Mouse (Mus musculus) limb, embryonic 14.5 days (tissue): ENCODE results near the gene Mfng. TPM values are rescaled to one million over a fixed set of nuclear protein-coding genes. Genes with fewer than 3 reads are reported as not detected.

ENCODE experiments used
- ATAC-seq: fragments of 200-750 bp; cut with Nextera tagmentation; 2 replicates; pipeline ENCODE4 v1.8.0; 2017; ENCODE audit warnings: low read depth, moderate number of reproducible peaks, moderate TSS enrichment; ENCODE audit not compliant: low FRiP score
- DNase-seq: peaks from one replicate; pipeline ENCODE4 v3.0.0-alpha.2; 2015; ENCODE audit warnings: low spot score
- H3K27ac ChIP-seq: fragments of 300-500 bp; sonication (generic); replicated peaks from 2 replicates; pipeline ENCODE4 v1.5.1; 2014; ENCODE audit warnings: low read depth, mild to moderate bottlenecking, low read length, moderate library complexity, mixed read lengths
- H3K27me3 ChIP-seq: fragments of 300-500 bp; sonication (generic); 2 replicates; pipeline ENCODE4 v1.6.1; 2014; ENCODE audit warnings: low read length, mixed read lengths; ENCODE audit not compliant: control insufficient read depth, insufficient read depth
- H3K36me3 ChIP-seq: fragments of 300-500 bp; sonication (generic); 2 replicates; pipeline ENCODE4 v1.6.1; 2014; ENCODE audit warnings: mild to moderate bottlenecking, low read length, moderate library complexity, mixed read lengths; ENCODE audit not compliant: control insufficient read depth, insufficient read depth
- H3K4me1 ChIP-seq: fragments of 300-500 bp; sonication (generic); 2 replicates; pipeline ENCODE4 v1.6.1; 2014; ENCODE audit warnings: antibody characterized with exemption, low read length, mixed read lengths; ENCODE audit not compliant: control insufficient read depth, insufficient read depth
- H3K4me2 ChIP-seq: fragments of 300-500 bp; sonication (generic); replicated peaks from 2 replicates; pipeline ENCODE4 v1.6.1; 2014; ENCODE audit warnings: low read depth, mild to moderate bottlenecking, low read length, moderate library complexity; ENCODE audit not compliant: severe bottlenecking
- H3K4me3 ChIP-seq: fragments of 300-500 bp; sonication (generic); replicated peaks from 2 replicates; pipeline ENCODE4 v1.5.1; 2014; ENCODE audit warnings: low read length
- H3K9ac ChIP-seq: fragments of 300-500 bp; sonication (generic); 2 replicates; pipeline ENCODE4 v1.6.1; 2014; ENCODE audit warnings: mild to moderate bottlenecking, low read depth, low read length, moderate library complexity; ENCODE audit not compliant: severe bottlenecking
- H3K9me3 ChIP-seq: fragments of 300-500 bp; sonication (generic); 2 replicates; pipeline ENCODE4 v1.6.1; 2016; ENCODE audit warnings: low read length; ENCODE audit not compliant: control insufficient read depth
- POLR2A ChIP-seq: fragments of 200-500 bp; IDR thresholded peaks from 2 replicates; pipeline ENCODE4 v1.8.0; 2012; ENCODE audit warnings: inconsistent platforms, mild to moderate bottlenecking, moderate library complexity, borderline replicate concordance; ENCODE audit not compliant: insufficient read depth, insufficient read length; ENCODE audit errors: extremely low read depth
- WGBS: fragments of 180-500 bp; shearing (Covaris S2); extraction: QIAGEN DNeasy Blood & Tissue Kit; methylation state at CpG from one replicate; pipeline ENCODE4 v1.1.7; 2014; 5-methylcytosine and 5-hydroxymethylcytosine counted together
- polyA plus RNA-seq, 2 experiments: library from polyadenylated mRNA; depleted of rRNA in 1 of 2; stranded (reverse) in 1 of 2; unstranded in 1 of 2; fragments of >200 nt; fragmentation: Nextera tagmentation in 1 of 2; extraction: Ambion mirVana in 1 of 2; gene quantifications; 2 replicates each; pipeline versions ENCODE4 v1.2.1 to v1.2.3; 2012 to 2014

Mfng gene
- polyA plus RNA-seq, 2 experiments: 10.1 to 13.9 TPM

DNA sequence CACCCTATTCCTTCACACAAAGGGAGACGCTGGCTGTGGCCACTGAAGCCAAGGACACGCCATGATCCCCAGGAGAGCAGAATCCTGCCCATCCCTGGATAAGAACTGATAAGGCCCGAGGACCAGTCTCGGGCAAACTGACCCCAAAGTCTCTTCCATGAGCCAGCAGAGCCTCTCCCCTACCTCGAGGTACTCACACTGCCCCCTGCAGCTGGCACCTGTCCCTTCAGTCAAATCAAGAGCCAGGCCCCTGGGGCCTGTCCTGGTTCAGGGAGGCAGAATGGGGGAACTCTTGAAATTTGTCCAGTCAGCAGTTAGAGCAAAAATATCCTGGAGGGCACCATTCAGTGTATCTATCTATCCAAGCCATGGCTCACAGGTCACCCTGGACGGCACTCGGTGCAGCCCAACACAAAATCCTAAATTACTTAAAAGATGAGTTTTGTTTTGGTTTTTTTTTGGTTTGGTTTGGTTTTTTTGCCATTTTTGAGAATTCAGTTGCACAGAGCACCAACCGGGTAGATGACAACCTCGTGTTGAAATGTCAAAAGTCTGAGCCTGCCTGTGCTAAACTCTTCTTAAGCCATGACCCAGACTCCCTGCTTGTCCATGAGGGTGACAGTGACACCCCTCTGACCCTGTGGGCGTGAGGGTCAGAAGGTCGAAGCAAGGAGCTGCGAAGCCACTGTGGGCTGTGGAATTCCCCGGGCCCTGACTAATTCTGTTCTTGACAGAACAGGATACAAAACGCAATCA, 9.3 kb upstream of the Mfng start:
- Histone ChIP-seq H3K4me2 (no peak overlapping the region), H3K27me3 (no peaks in the 10 kb centered on the region), H3K4me3 (no peak overlapping the region), H3K9ac (no peak overlapping the region), H3K9me3 (no peaks in the 10 kb centered on the region), H3K4me1 (no peaks in the 10 kb centered on the region), H3K36me3 (no peaks in the 10 kb centered on the region), H3K27ac (no peak overlapping the region)
- TF ChIP-seq POLR2A: no peak
- DNase-seq: no peak
- no peak for ATAC-seq
- WGBS: 67% methylated on average over 14 of the region's 14 CpGs

DNA sequence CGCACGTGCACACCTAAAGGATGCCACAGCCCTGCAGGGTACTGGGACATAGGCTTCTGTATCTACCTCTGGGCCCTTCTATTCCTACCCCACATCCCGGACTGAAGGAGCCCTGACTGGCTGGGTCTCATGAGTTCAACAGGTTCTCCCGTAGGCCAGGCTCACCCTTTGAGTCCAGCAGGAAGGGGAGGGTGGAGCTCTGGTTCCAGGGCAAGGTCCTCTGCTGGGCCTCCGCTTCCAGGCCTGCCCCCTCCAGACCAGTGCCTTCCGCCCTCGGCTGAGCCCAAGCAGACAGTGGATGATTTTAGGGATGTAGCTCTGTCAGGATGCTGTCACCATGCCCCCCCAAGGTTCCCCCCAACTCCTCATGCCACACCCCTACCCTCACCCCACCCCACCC, 7.6 kb upstream of the Mfng start:
- TF ChIP-seq POLR2A: no peak
- H3K36me3 ChIP-seq: no peaks in the 10 kb centered on the region
- no peak overlapping the region for H3K4me2 ChIP-seq
- WGBS: 75% methylated on average over 5 of the region's 7 CpGs
- ATAC-seq (no peak), DNase-seq (no peak)
- H3K4me3 ChIP-seq: no peak overlapping the region
- H3K27me3 ChIP-seq: no peaks in the 10 kb centered on the region
- no peak overlapping the region for H3K9ac ChIP-seq
- no peaks in the 10 kb centered on the region for H3K9me3 ChIP-seq
- H3K27ac ChIP-seq: no peak overlapping the region
- no peaks in the 10 kb centered on the region for H3K4me1 ChIP-seq

- no peak for ATAC-seq
- H3K27me3 ChIP-seq: no peaks in the 10 kb centered on the region
- DNase-seq: no peak
- H3K36me3 ChIP-seq: no peaks in the 10 kb centered on the region
- 97% methylated on average over 14 of the region's 14 CpGs for WGBS
- H3K4me2 ChIP-seq: no peak overlapping the region
- H3K4me3 ChIP-seq: no peak overlapping the region
- no peak overlapping the region for H3K9ac ChIP-seq
- no peak overlapping the region for H3K27ac ChIP-seq
- TF ChIP-seq POLR2A: no peak
- no peaks in the 10 kb centered on the region for H3K4me1 ChIP-seq
- no peaks in the 10 kb centered on the region for H3K9me3 ChIP-seq
Observed at GRCm38 (mm10) chr15:78780359-78780758, 7.1 kb upstream of the Mfng start.

DNA sequence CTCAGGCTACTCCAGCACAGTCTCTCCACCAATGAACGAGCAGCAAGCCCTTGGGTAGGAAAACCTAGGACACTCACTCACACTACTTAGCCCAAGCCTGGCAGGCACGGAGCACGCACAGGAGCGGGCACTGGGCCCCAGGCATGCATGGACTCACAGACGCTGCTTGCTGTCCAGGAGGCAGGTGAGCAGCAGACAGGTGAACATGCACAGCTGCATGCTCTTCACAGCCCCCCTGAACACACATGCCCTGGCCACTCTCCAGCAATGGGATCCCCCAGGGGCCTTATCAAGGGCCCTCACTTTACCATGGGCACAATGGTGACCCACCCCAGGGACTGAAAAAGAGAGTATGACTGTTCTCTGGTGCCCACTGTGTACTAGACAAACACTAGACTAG, 6.4 kb upstream of the Mfng start:
- H3K27me3 ChIP-seq: no peaks in the 10 kb centered on the region
- TF ChIP-seq POLR2A: no peak
- H3K36me3 ChIP-seq: no peaks in the 10 kb centered on the region
- no peak overlapping the region for H3K4me2 ChIP-seq
- no peaks in the 10 kb centered on the region for H3K9me3 ChIP-seq
- no peak overlapping the region for H3K27ac ChIP-seq
- 90% methylated on average over 5 of the region's 5 CpGs for WGBS
- no peak overlapping the region for H3K9ac ChIP-seq
- no peak for DNase-seq
- H3K4me3 ChIP-seq: no peak overlapping the region
- no peaks in the 10 kb centered on the region for H3K4me1 ChIP-seq
- ATAC-seq: no peak

- H3K36me3 ChIP-seq: no peaks in the 10 kb centered on the region
- H3K9me3 ChIP-seq: no peaks in the 10 kb centered on the region
- TF ChIP-seq POLR2A: no peak
- no peak for ATAC-seq
- H3K4me2 ChIP-seq: no peak overlapping the region
- DNase-seq: no peak
- H3K27me3 ChIP-seq: no peaks in the 10 kb centered on the region
- no peak overlapping the region for H3K4me3 ChIP-seq
- no peaks in the 10 kb centered on the region for H3K4me1 ChIP-seq
- H3K27ac ChIP-seq: no peak overlapping the region
- WGBS: 91% methylated on average over 8 of the region's 8 CpGs
- no peak overlapping the region for H3K9ac ChIP-seq
Observed at GRCm38 (mm10) chr15:78779253-78779652, 6.0 kb upstream of the Mfng start.
